Mouse (Mus musculus): ENCODE data around the gene Cpt1c.

GRCm38 (mm10) chr7:44942904-44943303 lies 31.7 kb downstream of the Cpt1c start, which contains the start of gene Tsks:
- no peak for TF ChIP-seq POLR2A (IDR thresholded peaks at IDR 0.05; ENCODE audit: low read depth, low read length)
- no peak for TF ChIP-seq CTCF (conservative IDR thresholded peaks at IDR 0.05; ENCODE audit: insufficient read depth, insufficient read length, low read depth, low read length)
